ENCODE assay signal across 11 mouse cellular contexts in the genomic region with DNA sequence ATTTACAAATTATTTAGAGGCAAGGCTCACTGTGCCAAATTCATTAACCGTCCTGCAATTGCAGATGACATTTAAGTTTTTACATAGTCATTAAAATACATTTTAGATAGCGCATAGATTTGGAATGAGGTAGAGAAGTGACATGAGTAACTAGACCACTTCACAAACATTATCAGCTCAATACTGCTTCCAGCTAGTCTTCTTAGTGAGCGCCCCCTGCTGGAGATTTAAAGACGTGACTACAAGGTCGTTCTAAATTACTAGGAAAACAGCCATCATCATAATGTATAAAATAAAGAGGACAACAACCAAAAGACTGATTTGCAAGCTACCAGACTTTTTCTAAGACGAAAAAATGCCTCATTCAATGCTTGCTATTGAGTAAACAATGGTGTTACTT. TPM values are rescaled to one million over a fixed set of nuclear protein-coding genes. Genes with fewer than 3 reads are reported as not detected.
A peak's percentile ranks its signal among the peaks of the same experiment; 100 is the strongest.
DNase-seq lines count a peak whose midpoint lies in the region; ATAC-seq lines count a peak whose summit lies in the region.
"Had no signal": no experiment of that assay in that cellular context is flagged by ENCODE, and none has a peak within 500 bp of the region (broad histone marks: within the 10 kb centered on the region; RNA-seq: fewer than 3 reads in every experiment).

No protein-coding gene starts in this region.

- H3K4me2 ChIP-seq in kidney, embryonic 16.5 days (replicated peaks; ENCODE audit: low read depth, low read length): no peak overlapping the region
- H3K4me2 ChIP-seq: embryonic facial prominence, embryonic 15.5 days; limb, embryonic 15.5 days; stomach, embryonic 15.5 days had no signal

- H3K27me3 ChIP-seq in kidney, embryonic 16.5 days (ENCODE audit: insufficient read depth, low read length): no peaks in the 10 kb centered on the region
- no peaks in the 10 kb centered on the region for H3K27me3 ChIP-seq in embryonic facial prominence, embryonic 10.5 days (replicated peaks; ENCODE audit: low read depth, poor library complexity, severe bottlenecking)
- H3K27me3 ChIP-seq: embryonic facial prominence, embryonic 15.5 days; limb, embryonic 15.5 days; stomach, embryonic 15.5 days had no signal

- H3K27ac ChIP-seq in kidney, embryonic 16.5 days (ENCODE audit: low read length): no peak overlapping the region
- no peak overlapping the region for H3K27ac ChIP-seq in embryonic facial prominence, embryonic 10.5 days (replicated peaks)
- H3K27ac ChIP-seq: embryonic facial prominence, embryonic 15.5 days; limb, embryonic 15.5 days; stomach, embryonic 15.5 days had no signal

- DNase-seq in kidney, adult 11 months: peak; percentile 6
- peak; percentile 65 for DNase-seq in ES-CJ7 (ENCODE audit: low read depth, low spot score)
- peak; percentile 27 to 38 for DNase-seq in adrenal gland, adult 18-20 months (ENCODE audit: low spot score in 2 of 2)
- peak; percentile 51 for DNase-seq in embryonic facial prominence, embryonic 10.5 days (ENCODE audit: low spot score)
- peak; percentile 50 to 82 for DNase-seq in kidney, postnatal 36 days
- peak; percentile 86 for DNase-seq in retina, embryonic 14.5 days (ENCODE audit: low spot score)
- DNase-seq in spleen, postnatal 14 days (ENCODE audit: low spot score in 2 of 2): no peak

- no peak for ATAC-seq in kidney, embryonic 16.5 days (ENCODE audit: low FRiP score, low TSS enrichment)

- no peak overlapping the region for H3K4me3 ChIP-seq in kidney, embryonic 16.5 days (ENCODE audit: low read length)
- H3K4me3 ChIP-seq in embryonic facial prominence, embryonic 10.5 days: no peak overlapping the region
- H3K4me3 ChIP-seq: embryonic facial prominence, embryonic 15.5 days; limb, embryonic 15.5 days; stomach, embryonic 15.5 days had no signal

- no peaks in the 10 kb centered on the region for H3K9me3 ChIP-seq in kidney, embryonic 16.5 days (ENCODE audit: low read length)
- no peaks in the 10 kb centered on the region for H3K9me3 ChIP-seq in embryonic facial prominence, embryonic 10.5 days
- H3K9me3 ChIP-seq: embryonic facial prominence, embryonic 15.5 days; limb, embryonic 15.5 days; stomach, embryonic 15.5 days had no signal

- no peaks in the 10 kb centered on the region for H3K36me3 ChIP-seq in kidney, embryonic 16.5 days (ENCODE audit: insufficient read depth, low read length)
- H3K36me3 ChIP-seq in embryonic facial prominence, embryonic 10.5 days (replicated peaks): no peaks in the 10 kb centered on the region
- H3K36me3 ChIP-seq: embryonic facial prominence, embryonic 15.5 days; limb, embryonic 15.5 days; stomach, embryonic 15.5 days had no signal

- H3K4me1 ChIP-seq in kidney, embryonic 16.5 days (ENCODE audit: insufficient read depth, low read length): no peaks in the 10 kb centered on the region
- no peaks in the 10 kb centered on the region for H3K4me1 ChIP-seq in embryonic facial prominence, embryonic 10.5 days
- H3K4me1 ChIP-seq: embryonic facial prominence, embryonic 15.5 days; limb, embryonic 15.5 days; stomach, embryonic 15.5 days had no signal

- no peak overlapping the region for H3K9ac ChIP-seq in kidney, embryonic 16.5 days (replicated peaks; ENCODE audit: low read length)
- H3K9ac ChIP-seq: embryonic facial prominence, embryonic 15.5 days; limb, embryonic 15.5 days; stomach, embryonic 15.5 days had no signal

- WGBS in kidney, embryonic 16.5 days: 15% methylated on average over 6 of the region's 6 CpGs
- 18% methylated on average over 6 of the region's 6 CpGs for WGBS in embryonic facial prominence, embryonic 10.5 days

RNA-seq across cellular contexts. Expression of a gene that starts 32.0 kb away (rescaled TPM):
- polyA plus RNA-seq in kidney, embryonic 16.5 days (2015; fragmentation: Nextera tagmentation; extraction: Ambion mirVana): 0.01 TPM in 1 of 2 replicates, not detected in the other
- total RNA-seq in adrenal gland, adult 18-20 months (2021): under 1 TPM in 1 of 2 experiments, not detected in 1; 0.83 TPM
- polyA plus RNA-seq in embryonic facial prominence, embryonic 10.5 days (2016; fragmentation: Nextera tagmentation; extraction: Ambion mirVana): not detected in 2 replicates
- polyA plus RNA-seq: stomach, embryonic 15.5 days had no signal

RNA-seq across cellular contexts. Expression of a gene that starts 44.8 kb away (rescaled TPM):
- not detected in 2 replicates for polyA plus RNA-seq in kidney, embryonic 16.5 days (2015; fragmentation: Nextera tagmentation; extraction: Ambion mirVana)
- total RNA-seq in adrenal gland, adult 18-20 months (2021): not detected
- polyA plus RNA-seq in embryonic facial prominence, embryonic 10.5 days (2016; fragmentation: Nextera tagmentation; extraction: Ambion mirVana): not detected in 2 replicates
- polyA plus RNA-seq: embryonic facial prominence, embryonic 15.5 days; limb, embryonic 15.5 days; stomach, embryonic 15.5 days had no signal

Comparison
In these comparisons a context has a peak if more than half of its experiments do, and no peak if none do; other contexts are left out.
1. DNase-seq: peak in kidney, adult 11 months (single experiment), ES-CJ7 (single experiment), adrenal gland, adult 18-20 months (2 of 2), embryonic facial prominence, embryonic 10.5 days (single experiment), kidney, postnatal 36 days (2 of 2) and retina, embryonic 14.5 days (single experiment); none in spleen, postnatal 14 days (0 of 2).